Mouse (Mus musculus): ENCODE measurements around the gene Cdh3.

Gene Cdh3

GRCm38 (mm10) chr8:106510365-106510975 is at the start of gene Cdh3:
Cdh3 (plus strand) TSS chr8:106510891.
- no peak for DNase-seq (ENCODE audit: low read depth, low spot score)

DNA sequence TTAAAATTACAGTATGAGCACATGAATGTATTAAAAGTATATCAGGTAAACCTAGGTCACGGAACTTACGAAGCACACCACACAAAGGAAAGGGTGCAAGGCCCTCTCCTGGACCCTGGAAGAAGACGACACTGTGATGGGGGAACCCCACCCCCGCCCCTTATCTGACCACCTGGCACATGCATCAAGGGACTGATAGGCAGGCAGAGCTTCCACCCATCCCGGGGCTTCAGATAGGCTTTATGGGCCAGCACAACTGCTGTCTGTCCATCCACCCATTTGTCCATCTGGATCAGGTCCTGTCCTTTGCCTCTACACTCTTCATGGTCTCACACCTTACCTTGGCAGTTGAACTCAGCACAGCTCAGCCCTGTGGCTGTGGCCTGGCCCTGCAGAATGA is 48.6 kb upstream of the Cdh3 start:
- no peak for DNase-seq (ENCODE audit: low read depth, low spot score)

- DNase-seq (ENCODE audit: low read depth, low spot score), result no peak
Observed at GRCm38 (mm10) chr8:106463795-106464194, 46.9 kb upstream of the Cdh3 start.

GRCm38 (mm10) chr8:106469485-106469884 is 41.2 kb upstream of the Cdh3 start:
- peak; percentile 19 for DNase-seq (ENCODE audit: low read depth, low spot score)

- DNase-seq (ENCODE audit: low read depth, low spot score), result no peak
Observed at GRCm38 (mm10) chr8:106474001-106474400, 36.7 kb upstream of the Cdh3 start.

- DNase-seq (ENCODE audit: low read depth, low spot score), result no peak
Observed at GRCm38 (mm10) chr8:106500018-106500685, 10.5 kb upstream of the Cdh3 start, which contains the start of gene 6030452D12Rik. 6030452D12Rik (plus strand) TSS chr8:106500522.

DNA sequence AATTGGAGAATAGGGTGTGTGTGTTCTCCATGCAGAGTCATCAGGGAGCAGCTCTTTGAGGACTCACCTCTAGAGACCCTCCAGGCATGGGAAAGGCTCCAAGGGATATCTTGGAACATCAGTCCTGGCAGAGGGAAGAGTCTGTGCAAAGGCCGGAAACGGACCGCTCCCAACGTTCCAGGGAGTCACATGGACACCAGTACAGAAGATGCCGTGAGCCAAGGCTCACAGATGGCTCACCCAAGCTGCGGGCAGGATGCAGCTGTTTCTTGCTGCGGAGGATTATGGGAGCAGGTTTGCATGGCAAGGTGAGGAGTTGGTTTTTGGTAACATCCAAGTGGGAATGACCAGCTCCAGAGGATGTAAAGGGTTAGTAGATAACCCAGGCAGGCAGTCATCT is 6.5 kb upstream of the Cdh3 start:
- DNase-seq (ENCODE audit: low read depth, low spot score), result no peak

DNA sequence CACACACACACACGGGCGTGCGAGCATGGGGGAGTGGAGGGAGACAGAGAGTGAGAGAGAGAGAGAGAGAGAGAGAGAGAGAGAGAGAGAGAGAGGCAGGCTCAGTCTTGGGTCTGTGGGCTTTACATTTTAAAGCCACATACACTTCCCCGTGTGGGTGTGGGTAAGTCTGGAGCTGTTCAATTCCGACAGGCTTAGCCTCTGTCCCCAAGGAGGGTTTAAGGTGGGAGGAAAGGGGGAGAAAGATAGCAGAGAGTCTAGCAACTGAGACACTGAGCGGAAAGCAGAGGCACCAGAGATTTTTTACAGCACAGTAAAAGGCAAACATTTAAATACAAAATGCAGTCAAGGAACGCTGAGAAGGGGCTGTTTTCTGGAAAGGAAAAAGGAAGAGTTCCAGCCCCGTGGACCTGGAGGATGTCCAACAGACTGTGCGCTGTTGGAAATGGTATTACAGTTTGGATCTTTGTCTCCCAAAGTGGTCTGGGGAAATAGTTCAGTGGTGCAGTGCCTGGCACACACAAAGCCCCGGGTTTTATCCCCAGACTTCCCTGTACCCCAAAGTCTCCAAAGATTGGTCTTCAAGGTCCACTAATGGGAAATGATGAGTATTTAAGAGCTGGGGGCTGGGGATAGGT is 5.2 kb upstream of the Cdh3 start:
- DNase-seq (ENCODE audit: low read depth, low spot score), result no peak

DNA sequence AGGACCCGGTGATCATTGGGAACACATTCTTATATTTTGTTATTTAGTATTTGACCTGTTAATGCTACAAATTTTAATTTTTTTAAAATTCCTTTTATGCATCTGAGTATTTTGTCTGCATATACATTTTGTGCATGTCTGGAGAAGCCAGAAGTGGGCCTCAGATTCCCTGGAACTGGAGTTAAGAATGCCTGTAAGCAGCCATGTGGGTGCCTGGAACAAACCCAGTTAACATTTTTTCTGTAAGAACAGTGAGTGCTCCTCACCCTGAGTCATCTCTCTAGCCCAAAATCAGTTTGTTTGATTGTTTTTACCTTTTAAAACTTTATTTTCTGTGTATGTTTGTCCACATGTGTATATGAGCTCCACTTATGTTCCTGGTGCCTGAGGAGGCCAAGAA is 4.6 kb upstream of the Cdh3 start:
- DNase-seq (ENCODE audit: low read depth, low spot score), result no peak

DNA sequence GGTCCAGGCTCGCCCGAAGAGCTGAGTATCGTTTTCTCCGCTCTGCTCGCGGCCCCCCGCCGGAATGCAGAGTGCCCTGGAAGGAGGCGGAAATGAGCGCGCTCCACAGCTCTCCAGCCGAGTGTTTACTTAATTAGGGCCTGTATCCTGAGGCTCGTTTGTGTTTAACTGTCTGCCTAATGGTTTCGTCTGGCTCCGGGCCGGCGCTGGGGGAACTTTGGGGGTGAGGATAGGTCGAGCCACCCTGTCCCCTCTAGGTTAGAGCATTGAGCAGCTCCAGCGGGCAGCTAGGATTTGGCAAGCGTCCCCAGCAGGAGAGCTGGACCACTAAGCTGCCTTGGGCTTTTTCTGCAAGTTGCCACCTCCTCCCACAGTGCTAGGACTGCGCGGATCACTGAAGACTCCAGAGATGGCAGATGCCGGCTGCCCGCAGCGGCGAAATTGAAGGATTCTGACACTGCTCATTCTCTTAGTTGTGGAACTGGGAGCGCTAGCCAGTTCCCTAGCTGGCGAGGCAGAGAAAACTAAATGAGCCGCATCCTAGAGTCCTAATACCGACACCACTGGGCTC is 2.8 kb upstream of the Cdh3 start:
- DNase-seq (ENCODE audit: low read depth, low spot score), result no peak

DNA sequence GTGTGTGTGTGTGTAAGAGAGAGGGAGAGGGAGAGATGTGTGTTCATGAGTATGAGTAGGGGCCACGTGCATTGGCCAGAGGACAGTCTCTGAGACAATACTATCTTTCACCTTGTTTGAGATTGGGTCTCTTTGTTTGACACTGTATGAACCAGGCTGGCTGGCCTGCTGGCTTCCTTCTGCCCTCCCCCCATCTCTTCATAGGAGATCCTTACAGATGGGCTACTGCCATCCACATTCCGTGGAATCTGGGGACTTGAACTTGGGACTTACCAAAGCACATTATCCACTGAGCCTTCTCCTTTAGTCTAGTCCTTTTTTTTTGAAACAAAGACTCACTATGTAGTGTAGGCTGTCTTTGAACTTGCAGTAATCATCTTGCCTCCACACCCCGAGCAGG is 2.2 kb upstream of the Cdh3 start:
- DNase-seq (ENCODE audit: low read depth, low spot score), result no peak

DNA sequence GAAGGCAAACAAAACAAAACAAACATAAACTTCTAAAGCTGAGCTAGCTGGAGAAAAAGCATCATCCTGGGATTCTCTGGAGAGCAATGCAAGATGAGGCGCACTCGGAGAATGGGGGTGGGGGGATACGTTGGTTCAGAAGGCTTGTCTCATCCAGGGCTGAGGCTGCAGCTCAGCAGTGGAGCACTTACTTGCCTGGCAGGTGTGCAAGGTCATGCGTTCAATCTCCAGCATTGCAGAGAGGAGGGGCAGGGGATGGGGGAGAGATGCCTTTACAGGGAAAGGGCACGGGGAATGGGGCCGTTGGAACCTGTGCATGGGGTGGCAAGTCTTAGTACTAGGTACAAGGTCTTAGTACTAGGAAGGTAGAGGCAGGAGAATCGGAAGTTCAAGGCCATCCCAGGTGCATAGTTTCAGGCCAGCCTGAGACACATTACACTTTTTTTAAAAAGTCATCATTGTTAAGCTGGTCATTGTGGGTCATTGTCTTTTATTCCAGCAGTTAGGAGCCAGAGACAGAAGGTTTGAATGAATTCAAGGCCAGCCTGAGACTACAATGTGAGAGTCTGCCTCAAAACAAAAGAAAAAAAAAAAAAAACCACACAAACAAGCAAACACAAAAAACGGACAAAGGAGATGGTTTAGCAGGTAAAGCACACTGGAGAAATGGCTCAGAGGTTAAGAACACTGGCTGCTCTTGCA is 1.5 kb upstream of the Cdh3 start:
- no peak for DNase-seq (ENCODE audit: low read depth, low spot score)

- no peak for DNase-seq (ENCODE audit: low read depth, low spot score)
Observed at GRCm38 (mm10) chr8:106511065-106511501, 392 bp downstream of the Cdh3 start.

GRCm38 (mm10) chr8:106511531-106512041 is 895 bp downstream of the Cdh3 start:
- no peak for DNase-seq (ENCODE audit: low read depth, low spot score)

GRCm38 (mm10) chr8:106512475-106513150 is 1.9 kb downstream of the Cdh3 start:
- DNase-seq (ENCODE audit: low read depth, low spot score), result no peak

- no peak for DNase-seq (ENCODE audit: low read depth, low spot score)
Observed at GRCm38 (mm10) chr8:106515946-106516479, 5.3 kb downstream of the Cdh3 start.

DNA sequence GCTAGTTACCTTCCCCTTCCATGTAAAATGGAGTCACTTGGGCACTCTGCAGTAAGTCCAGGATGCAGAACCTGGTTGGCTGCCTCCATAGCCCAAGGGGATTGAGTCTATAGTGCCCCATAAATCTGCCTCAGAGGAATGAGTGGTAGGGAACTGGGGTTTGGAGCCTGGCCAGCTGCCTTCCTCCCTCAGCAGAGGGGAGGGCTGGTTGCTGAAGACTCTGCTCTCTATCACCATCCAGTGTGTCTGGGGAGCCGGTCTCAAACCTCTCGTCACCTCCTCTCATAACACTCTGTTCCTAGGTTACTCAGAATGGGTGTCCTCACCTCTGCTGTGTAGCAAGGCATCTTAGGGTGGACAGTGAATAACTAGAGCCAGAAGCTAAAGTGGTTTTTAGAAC is 5.9 kb downstream of the Cdh3 start:
- no peak for DNase-seq (ENCODE audit: low read depth, low spot score)

DNA sequence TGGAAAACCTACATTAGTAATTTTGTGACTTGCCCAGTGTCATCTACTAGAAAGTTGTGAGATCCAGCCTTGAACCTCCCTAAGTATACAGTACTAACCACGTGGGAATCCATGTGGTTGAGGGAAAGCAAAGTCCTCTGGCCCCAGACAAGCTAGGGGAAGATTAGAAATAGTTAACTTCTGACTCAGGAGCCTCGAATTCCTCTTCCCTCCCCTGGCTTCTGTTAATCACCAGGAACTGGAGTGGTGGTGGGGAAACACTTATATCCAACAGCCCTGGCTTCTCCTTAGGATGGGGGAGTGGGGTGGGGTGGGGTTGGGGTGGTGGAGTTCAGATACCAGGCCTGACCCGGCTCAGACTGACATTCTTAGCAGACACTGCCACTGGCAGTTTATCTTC is 8.1 kb downstream of the Cdh3 start:
- no peak for DNase-seq (ENCODE audit: low read depth, low spot score)

DNA sequence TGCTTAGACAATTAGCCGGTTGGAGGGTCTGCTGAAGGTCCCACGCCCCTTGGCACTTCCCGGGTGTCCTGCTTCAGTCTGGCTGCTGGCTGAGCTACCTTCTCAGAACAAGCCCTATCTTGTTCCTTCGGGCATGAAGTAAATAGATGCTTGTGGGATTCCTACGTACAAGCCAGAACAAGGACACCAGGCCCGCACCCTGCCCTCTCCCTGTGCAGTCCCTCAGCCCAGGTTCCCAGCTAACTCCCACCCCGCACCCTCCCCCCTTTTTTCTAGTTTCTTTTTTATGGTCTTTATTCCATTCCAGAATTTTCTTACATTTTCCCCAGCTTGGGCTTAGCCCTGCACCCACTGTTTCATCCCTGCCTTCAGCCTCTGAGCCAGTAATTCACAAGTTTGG is 9.9 kb downstream of the Cdh3 start:
- DNase-seq (ENCODE audit: low read depth, low spot score), result no peak

GRCm38 (mm10) chr8:106521845-106522244 is 11.2 kb downstream of the Cdh3 start:
- no peak for DNase-seq (ENCODE audit: low read depth, low spot score)

- no peak for DNase-seq (ENCODE audit: low read depth, low spot score)
Observed at GRCm38 (mm10) chr8:106526725-106527124, 16.0 kb downstream of the Cdh3 start.

Data from embryo, embryonic 11.5 days (tissue).